Mouse (Mus musculus) left cerebral cortex, adult 18-20 months (tissue): ENCODE measurements around the gene Col15a1. TPM values are rescaled to one million over a fixed set of nuclear protein-coding genes. Genes with fewer than 3 reads are reported as not detected.

Experiments used
- DNase-seq, 2 experiments: peaks; one replicate each; pipeline ENCODE4 v3.0.0; 2021 to 2022; ENCODE audit warnings: low spot score in 2 of 2, mixed read lengths in 1 of 2
- total RNA-seq, 2 experiments: library from RNA; stranded (reverse); gene quantifications; 2 replicates each; pipeline ENCODE4 v1.2.3; 2021

The Col15a1 gene
- total RNA-seq, 2 experiments from 2014 or later, result 5.2 to 7.6 TPM

DNA sequence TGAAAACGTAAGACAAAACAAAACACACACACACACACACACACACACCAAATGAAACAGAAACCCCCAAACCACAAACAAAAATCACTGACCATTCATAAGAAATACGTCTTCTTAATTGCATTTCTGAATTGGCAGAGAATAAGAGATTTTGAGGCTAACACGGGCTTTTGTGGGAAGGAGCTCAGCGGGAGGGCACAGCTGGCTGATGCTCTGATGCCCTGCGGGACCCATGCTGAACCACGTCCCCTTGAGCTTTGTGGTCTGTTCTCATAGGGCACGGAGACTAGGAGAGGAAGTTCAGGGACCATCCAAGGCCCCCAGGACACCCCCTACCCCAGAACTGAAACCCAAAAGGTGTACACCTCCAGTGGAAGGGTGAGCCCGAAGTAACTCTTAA, 134.7 kb downstream of the Col15a1 start:
- no peak for DNase-seq

DNA sequence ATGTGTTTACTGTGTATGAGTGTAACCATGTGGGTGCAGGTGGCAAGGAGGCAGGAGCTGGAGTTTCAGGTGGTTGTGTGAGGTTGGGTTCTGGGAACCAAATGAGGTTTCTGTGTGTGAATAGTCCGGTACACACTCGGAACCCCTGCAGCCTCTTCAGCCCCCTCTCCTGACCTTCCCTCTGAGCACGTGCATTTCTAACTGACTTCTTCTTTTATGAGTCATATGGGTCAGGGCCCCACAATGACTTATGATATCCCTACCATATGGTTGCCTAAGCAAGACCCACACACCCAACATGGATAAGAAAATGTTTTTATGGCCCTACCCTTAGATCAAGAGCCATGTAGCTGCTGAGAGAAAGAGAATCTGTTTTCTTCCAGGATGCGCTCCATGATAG, 139.1 kb downstream of the Col15a1 start:
- no peak for DNase-seq

DNA sequence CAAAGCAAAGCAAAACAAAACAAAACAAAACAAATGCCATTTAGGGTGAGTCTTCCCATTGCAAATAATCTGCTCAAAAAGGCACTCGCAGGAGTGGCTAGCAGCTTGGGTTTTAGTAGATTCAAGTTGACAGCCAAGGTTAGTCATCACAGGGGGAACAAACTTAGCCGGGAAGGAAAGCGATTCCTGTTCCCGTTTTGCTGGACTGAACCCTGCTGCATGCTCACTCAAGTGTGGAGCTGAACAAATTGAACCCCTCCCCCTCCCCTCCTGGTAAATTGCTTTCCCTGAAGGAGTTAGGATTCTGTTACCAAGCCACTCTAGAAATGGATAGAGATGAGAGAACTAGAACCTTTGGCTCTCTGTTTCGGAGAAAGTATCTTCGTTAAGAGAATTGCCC, 141.8 kb downstream of the Col15a1 start:
- no peak for DNase-seq

DNA sequence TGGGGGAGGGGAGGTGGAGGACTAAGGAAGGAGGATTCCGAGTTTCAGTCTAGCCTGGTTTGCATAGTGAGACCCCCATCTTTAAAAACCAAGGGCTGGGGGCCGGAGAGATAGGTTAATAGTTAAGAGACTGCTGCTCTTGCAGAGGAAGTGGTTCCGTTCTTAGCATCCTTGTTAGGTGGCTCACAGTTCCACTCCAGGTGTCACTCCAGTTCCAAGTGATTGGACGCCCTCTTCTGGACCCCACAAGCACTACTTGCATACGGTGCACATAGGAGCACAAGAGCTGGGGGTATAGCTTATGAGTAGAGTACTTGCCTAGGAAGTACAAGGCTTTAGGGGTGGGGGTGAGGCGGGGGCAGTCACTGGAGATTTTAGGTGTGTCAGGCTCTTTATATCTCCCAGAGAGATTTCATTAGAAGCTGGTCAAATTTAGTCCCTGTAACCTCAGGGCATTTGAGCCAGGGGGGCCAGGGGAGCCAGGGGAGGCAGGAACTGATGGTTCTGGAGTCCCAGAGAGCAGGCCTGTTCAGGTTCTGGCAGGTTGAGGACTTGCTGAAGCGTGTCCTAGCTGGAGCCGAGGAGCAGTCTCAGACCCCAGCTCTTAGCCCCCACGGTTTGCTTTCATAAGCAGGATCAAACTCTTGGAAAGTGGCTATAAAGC, 143.6 kb downstream of the Col15a1 start:
- peak in 1 of 2 experiments; percentile 9 for DNase-seq

DNA sequence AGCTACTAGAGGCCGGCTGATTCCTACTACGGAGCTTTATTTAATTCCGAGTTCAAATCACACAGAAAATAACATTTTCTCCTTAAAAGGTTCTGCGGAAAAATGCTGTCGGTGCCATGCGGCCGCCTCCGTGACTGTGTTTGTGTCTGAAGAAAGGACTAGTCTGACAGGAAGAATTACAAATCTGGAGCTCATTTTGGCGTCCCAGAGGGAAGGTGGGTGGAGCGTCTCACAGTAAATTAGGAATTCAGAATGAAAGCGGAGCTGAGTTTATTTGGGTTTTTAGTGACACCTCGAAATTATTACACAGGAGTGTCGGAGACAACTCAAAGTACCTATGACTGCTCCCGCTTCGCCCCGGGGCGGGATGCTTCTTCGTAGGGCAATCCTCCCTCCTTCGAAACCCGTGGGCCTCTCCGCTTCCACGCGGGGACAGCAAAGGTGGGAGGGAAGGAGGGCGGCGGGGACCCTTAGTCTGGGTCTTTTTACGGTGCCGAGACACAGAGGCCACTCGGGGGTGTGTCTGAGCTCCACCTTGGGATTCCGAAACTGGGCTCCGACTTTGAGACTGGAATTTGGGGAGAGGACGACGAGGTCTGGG, 144.2 kb downstream of the Col15a1 start:
- peak; percentile 68 to 87 for DNase-seq

DNA sequence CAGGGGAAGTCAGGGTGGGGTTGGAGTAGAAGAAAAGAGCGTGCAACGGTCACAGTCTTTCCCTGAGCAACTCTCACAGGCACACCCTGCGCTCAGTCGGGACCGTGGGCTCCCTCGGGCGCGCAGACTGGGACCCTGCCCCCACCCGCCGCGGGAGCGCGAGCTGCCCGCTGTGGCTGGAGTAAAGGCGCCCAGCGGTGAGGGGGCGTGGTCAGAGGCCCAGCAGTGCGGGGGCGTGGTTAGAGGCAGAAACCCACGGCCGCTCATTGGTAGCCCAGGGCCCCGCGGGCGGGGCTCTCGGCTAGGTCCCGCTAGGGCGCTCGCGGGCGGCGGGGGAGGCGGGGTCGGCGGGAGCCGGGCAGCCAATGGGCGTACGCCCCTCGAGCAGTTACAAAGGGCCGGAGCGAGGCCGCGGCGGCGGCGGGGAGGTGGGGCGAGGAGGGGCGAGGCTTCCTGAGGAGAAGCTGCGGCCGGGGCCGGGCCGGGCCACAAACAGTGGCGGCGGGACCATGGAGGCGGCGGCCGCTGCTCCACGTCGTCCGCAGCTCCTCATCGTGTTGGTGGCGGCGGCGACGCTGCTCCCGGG, 144.9 kb downstream of the Col15a1 start, which contains the start of gene Tgfbr1:
Gene Tgfbr1, plus strand, starts transcription at position 420 of the 586 bp plus-strand sequence.
- DNase-seq, result peak; percentile 85 to 93

DNA sequence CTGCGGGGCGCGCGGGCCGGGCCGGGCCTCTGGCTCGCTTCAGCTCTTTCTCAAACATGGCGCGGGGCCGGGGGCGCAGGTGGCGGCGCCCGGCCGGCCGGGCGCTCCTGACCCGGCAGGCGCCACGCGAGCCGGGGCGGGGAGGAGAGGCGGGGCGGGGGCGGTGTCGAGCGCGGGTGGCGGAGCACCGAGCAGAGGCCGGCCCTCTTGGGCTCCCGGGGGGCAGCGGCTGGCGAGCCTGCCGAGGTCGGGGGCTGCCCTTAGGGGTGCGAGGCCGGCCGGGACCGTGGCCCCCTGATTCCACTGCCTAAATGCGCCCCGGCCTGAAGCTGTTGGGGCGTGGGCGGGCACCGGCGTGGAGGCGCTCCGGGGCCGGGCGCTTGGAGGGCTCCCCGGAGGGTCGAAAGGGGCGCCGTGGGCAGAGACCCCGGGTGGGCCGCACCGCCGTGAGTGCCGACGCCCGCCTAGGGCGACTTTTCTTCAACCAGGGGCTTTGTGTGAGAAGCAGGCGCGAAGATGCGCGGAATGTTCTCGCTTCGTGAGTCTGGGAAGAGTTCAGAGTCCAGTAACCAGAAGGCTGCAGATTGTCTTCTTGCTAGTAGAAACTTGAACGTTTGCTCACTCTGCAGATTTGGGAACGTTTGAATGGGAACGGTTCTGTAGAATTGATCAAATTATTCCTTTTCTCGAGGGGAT, 145.6 kb downstream of the Col15a1 start:
- DNase-seq, result peak; percentile 12 to 17

DNA sequence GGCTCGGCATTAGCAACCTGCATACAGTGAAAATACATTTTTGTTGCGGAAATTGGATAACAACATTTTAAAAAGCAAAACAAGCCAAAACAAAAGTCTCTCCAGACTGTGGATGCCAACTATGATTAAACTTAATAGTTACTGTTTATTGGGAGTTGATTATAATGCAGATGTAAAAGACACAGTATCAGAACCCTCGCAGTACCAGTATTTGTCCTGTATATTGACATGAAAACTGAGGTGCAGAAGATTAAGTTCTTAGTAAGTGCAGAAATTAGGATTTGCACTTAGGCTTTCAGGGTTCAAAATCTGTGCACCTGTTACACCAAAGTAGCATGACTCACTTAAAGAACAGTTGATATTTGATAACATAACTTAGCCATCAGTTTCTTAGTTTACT, 146.3 kb downstream of the Col15a1 start:
- DNase-seq, result no peak

DNA sequence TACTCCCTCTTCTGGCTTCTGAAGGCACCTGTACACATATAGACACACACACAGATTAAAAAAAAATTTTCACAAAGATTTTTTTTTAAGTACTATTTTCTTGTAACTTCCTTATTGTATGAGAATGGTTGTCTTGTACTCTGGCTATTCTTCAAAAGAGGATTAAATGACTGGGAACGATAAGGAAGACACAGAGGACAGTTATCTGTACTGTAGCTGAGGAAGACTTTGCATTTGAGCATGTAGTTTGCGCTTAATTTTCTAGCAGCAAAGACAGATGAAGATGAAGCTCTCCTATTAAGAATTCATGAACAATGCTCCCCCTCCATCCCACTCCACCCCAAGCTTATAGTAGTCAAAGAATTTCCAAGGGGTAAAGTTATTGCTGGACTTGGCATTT, 154.7 kb downstream of the Col15a1 start:
- no peak for DNase-seq

Other genes starting within 250 kb of the Col15a1 start
- gene Gabbr2, start 216.3 kb upstream of the Col15a1 start, total RNA-seq, result 100 to 1,000 TPM; 233 to 236 TPM
- gene Anks6, start 150.7 kb upstream of the Col15a1 start, total RNA-seq, result 10 to 100 TPM; 18.5 to 19.6 TPM
- gene Galnt12, start 116.3 kb upstream of the Col15a1 start, total RNA-seq, result 1 to 10 TPM in 1 of 2 experiments, under 1 TPM in 1; 0.91 to 1.3 TPM
- gene Tgfbr1, start 145.1 kb downstream of the Col15a1 start, total RNA-seq, result 10 to 100 TPM; 17.5 to 18.1 TPM